Mouse (Mus musculus): ENCODE measurements at regions not wholly inside any gene's neighbourhood (a gene's known extent, or its start where the extent isn't known, plus 50 kb on each side); places are given as distances from the start of the nearest gene placed in this dataset.

DNA sequence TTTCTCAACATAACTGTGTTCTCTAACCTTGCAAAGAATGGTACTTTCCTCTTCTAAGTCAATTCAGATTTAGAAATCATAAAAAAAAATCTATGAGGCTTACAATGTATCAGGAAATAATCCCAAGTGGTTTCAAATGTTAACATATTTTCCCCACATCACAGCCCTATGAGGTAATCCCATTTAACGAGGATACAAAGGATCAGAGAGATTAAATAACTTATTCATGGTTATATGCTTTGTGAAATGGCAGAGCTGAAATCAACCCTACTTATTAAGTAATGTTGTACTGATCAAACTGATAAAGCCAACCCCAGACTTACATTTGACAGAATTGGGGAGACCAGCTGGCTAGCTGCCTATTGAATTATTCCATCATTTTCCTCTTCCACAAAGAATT, 614.4 kb downstream of the Ntrk3 start:
- no peak for DNase-seq (ENCODE audit: low read depth, low spot score)

DNA sequence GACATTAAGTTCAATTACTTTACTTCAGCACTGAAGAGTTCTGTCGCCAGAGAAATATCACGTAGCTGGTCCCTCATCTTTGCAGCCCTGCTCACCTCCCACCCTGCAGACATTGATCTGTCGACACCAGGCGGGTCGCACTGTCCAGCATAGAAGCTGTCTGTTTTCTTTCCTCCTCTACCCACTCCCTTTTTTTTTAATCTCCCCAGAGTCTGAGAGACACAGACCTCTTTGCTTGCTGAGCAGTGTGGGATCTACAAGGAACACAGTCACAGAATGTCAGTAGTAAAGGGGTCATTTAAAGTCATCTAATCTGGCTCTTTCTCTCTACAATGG, 616.7 kb downstream of the Ntrk3 start:
- no peak for DNase-seq (ENCODE audit: low read depth, low spot score)

DNA sequence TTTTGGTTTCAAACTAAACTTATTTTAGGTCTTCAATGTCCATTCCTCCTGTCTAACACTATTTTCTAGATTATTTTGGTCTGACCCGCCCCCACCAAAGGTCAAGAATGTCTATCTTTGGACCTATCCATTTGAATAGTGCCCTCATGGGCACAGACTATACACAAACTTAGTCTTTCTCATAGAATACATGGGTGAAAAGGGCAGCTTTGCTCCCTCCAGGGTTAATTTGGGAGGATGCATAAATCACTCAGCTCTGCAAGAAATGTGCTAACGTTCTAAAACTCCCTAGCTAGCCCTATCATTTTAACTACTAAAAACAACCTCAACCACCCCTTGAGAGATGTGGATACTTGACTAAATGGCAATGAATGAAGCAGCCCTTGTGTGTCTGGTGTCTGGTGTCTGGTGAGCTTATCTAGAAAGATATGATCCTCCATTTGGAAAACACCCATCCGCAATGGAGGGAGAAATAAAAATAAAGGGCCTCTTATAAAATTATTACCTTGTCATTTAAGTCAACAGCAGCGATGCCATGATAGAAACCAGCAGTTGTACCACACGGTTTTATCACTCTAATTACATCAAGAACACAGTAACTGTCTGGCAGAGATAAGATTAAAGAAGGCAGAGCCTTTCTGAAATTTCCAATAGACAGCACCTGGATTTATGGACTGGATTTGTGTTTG, 617.2 kb downstream of the Ntrk3 start:
- no peak for DNase-seq (ENCODE audit: low read depth, low spot score)

DNA sequence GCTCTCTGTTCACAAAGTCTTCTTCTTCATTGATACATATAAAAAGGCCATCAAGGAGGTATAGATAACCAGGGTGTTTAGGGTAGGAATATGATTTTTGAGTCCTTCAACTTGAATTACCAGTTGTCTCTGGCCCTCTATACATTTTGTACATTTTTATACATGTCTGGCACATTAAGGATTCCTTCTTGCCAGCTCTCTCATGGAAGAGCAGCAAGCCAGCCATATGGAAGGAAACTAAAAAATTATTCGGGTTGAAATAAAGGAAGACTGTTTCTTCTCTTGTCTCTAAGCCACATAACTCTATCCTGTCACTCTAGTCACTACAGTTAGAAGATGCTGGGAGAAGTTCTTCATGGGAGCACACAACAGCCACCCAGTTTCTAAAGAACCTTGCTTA, 618.0 kb downstream of the Ntrk3 start:
- no peak for DNase-seq (ENCODE audit: low read depth, low spot score)

DNA sequence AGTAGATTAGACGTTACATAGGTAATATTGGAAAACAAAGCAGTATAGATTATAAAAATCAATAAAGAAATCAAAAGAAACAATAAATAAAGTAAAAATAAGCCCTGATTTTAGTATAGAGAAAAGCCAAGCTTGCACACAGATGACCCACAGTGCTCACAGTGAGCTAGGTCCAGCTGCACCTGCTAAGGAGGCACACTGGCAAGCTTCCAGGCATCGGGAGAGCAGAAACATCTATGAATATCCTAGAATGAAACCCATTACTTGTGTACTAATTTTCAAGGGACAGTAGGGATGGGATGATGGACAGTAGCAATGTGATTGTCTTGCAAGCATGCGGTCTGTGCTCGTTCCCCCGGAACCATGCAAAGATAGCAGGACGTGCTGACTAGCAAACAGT, 626.5 kb downstream of the Ntrk3 start:
- DNase-seq (ENCODE audit: low read depth, low spot score), result no peak

DNA sequence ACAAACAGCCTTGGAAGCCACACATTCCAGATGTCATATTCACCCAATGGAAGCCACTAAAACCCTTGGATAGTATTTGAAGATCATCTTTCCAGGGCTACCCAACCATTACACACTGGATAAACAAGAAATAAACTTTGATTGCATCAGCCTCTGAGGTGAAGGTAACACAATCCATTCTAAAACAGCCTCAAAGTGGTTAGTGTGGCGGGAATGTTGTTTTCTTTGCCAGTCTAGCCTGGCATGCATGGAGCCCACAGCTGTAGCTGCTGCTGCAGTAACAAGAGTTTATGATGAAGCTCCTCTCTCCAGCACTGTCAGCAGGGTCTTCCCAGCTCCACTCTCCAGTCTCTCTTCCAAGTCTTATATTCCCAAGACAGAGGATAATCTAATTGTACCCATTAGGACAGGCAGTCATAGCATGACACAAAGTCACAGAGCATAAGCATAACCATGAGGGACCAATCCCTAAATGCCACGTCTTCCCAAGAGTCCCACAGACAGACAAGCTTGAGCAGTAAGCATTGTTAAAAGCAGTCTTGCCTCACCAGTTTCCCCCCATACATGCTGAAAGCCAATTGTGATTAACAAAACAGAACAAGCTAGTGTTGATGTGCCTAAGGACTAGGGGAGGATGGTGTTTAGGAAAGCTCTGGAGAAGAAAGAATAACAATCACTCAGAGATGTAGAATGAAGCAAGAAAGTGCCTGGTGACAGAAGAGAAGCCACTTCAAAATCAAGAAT, 634.1 kb downstream of the Ntrk3 start:
- DNase-seq (ENCODE audit: low read depth, low spot score), result no peak

DNA sequence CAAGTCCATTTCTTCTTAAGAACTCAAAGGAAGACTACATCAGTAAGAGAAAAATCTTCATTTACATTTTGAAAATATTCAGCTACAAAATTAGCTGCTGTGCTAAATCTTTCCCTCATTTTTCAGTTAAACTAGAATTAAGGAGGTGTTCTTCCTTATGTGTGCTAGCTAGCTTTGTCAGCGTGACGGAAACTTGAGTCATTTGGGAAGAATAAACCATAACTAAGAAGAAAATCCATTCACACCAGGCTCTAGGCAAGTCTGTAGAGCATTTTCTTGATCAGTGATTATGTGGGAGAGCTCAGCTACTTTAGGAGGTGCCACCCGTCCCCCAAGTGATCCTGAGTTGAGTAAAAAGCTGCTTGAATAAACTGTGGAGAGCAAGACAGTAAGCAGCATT, 635.4 kb downstream of the Ntrk3 start:
- DNase-seq (ENCODE audit: low read depth, low spot score), result no peak

DNA sequence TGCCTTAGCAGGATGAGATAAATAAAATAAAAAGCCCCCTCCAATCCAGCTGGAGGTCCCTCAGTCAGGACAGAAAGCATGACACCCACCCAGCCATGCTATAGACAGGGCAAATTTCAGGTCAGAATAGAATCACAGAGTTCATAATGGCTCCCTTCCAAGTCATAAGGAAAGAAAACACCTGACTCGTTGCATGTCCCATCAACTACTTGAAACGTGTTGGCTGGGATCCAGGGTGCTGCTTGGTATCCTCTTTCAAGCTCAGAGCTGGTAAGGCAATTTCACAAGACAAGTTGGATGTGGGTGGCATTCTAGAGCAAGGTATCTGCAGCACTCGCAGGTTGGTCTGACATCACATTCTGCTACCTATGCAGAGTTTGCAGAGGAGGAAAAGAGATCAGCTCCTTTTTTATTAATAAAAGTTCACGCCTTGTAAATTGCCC, 651.2 kb downstream of the Ntrk3 start:
- no peak for DNase-seq (ENCODE audit: low read depth, low spot score)

DNA sequence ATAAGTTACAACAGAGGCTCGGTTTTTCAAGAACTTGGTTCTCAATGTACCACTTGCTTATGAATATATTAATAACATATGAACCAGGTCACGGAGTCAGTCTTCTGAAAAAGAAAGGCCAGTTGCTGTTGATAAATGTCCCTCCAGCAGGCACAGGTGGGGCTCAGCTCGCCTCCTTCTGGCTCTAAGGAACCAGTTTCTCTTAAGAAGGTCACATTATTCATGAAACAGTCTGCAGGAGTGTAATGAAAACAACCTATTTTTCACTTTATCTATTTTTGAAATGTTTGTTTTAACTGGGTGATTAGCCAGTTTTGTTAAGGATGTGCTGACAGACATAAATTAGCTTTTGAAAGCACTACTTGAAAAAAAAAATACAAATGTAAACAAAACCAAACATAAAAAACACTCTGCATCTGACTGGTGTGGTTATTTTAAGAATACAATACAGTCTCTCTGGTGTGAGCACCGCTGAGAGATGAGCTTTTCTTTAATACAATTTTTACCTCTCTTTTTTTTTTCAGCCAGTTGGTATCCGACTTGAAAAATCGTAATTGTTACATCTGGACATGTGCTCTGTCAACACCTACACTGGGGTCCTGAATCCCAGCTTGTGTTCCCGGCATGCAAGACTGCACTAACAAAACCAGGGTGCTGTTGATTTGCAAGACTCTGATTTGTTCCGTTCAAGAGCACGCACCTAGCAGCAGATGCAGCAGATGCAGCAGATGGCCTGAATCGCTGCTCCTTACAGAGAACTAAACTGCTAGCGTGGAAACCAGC, 651.8 kb downstream of the Ntrk3 start:
- DNase-seq (ENCODE audit: low read depth, low spot score), result no peak

DNA sequence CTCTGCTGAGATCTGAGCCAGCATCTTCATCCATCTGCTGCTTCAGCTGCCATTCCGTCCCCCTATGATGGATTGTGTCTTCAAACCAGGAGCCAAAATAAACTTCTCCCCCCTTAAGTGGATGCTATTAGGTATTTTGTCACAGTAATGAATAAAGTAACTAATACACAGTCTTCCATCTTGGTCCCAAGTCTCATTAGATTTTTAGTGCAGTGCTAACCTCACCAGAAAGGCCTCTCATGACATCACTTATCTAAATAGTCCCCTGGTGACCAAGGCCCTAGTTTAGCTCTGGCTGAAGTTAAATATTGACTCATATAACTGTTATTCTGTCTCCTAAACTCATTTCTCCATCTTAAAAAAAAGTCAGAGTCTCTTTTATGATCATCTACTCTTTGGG, 658.1 kb downstream of the Ntrk3 start:
- DNase-seq (ENCODE audit: low read depth, low spot score), result no peak

DNA sequence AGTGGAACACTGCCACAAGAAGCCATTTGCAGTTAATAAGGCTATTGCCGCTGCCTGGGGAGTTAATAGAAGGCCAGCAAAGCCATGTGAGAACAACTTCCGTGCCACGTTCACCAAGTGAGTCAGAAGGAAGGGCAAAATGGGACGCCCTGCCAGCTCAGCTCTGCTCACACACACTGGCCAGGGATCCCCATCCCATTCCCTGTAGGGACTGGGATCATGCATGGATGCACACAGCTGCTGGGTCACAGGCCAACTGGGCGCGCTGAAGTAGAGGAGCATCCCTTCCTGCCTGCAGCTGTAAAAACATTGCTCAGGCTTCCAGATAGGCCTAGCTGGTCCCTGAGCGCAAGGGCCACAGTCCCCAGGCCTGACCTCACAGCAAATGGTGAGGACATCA, 666.7 kb downstream of the Ntrk3 start:
- DNase-seq (ENCODE audit: low read depth, low spot score), result no peak

DNA sequence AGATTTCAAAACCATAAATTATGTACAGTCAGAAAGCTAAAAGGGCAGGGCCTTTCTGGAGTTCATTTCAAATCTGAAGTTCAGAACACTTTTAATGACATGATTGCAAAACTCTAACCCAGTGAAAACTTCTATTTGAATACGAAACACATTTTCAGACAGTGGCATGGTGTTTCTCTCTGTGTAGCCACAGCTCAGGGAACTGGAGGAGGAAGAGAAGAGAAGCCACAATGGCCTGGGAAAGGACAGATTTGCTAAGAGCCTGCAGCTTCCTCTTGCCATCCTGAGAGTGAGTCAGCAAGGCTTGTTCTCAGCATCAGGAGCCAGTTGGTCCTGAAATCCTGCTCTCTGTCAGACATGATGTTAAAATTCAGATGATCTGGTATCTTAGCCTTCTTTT, 676.2 kb downstream of the Ntrk3 start:
- no peak for DNase-seq (ENCODE audit: low read depth, low spot score)

DNA sequence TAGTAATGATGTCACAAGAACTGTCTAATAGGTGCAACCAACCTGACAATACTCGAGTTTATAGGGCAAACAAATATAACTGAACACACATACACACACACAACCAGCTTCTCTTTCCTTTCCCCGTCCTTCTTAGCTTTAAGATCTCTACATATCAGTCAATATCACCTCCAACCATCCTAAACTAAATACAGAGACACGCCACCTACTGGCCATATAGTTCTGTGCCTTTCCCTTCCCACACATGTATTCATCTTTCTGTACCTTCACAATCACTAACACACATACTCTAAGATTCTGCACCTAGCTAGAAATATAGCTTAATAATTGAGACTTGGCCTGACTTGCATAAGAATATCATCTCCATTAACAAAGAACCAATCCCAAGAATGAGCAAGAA, 688.2 kb downstream of the Ntrk3 start:
- peak; percentile 9 for DNase-seq (ENCODE audit: low read depth, low spot score)

DNA sequence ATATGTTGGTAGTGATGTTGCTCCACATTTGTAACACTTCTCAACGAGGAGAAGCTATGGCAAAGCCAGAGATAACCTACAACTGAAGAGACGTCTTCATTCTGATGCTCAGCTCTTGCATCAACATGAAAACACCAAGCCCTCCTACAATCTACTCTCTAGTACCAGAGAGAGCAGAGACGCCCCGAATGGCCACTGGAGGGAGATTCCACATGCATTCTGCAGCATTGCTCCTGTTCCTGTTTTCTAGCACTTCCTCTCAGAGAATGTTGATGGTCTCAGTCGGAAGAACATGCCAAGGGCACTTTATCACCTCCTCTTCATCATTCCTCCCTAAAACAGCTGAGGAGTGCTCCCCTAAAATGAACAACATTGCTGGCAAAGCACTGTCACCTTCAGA, 692.4 kb downstream of the Ntrk3 start:
- peak; percentile 2 for DNase-seq (ENCODE audit: low read depth, low spot score)

DNA sequence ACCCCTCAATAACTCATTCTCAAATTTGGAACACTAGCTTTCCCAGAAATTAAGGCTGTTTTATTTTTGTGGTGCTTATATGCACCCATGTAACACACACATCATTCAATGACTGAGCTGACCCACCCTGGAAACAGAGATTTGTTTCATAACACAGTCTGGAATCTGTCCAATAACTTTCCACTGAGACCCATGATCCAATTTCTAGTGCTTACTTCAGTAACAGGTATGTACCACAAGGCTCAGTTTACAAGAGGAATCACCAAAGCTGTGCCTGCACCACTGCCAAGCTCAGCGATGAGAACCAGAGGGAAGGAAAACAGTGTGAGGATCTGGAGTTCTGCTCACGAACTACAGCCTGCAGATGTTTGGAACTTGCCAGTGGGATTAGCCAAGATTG, 706.8 kb downstream of the Ntrk3 start:
- DNase-seq (ENCODE audit: low read depth, low spot score), result no peak

DNA sequence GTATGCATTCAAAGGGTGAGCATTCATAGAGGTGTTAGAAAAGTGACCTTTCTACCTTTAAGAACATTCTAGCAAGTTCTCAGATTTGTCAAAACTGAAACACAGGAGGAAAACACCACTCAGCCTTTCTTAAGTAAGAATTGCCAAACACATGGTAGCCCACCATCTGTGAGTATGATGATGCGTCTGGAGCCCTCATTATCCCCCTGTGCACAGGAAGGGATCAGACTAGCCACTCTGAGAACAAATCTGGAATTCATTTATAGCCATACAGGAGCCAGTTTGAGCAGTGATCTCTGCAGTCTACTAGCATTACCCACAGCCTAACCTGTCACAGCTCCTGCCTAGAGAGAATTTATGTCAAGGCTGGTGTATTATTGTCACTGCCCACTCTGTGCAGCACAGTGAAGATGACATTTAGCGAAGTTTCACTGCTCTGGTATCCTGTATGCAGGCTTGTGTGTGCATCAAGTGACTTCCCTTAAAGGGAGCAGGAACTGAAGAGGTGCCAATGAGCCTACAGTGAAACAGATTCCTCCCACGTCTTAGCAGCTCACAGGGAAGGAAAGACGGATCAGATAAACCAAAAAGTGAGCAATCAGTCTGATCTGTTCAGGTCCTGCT, 710.7 kb downstream of the Ntrk3 start:
- DNase-seq (ENCODE audit: low read depth, low spot score), result no peak

DNA sequence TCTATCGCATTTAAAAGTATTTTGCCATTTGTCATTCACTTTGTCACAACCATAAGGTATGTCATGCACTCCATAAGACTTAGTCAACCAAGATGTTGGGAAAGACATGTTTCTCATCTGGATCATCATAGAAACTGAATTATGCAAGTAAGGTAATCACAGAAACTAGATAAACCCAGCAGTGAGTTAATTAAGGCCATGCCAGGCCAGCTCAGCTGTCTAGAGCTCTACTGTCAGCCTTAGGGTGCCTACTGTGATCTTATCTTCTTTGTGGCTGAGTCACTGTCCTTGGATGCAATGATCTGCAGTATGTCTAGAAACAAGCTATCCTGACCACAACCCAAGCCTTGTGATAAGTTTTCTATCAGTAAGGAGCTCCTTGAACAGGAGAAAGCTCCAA, 714.2 kb downstream of the Ntrk3 start:
- DNase-seq (ENCODE audit: low read depth, low spot score), result no peak

DNA sequence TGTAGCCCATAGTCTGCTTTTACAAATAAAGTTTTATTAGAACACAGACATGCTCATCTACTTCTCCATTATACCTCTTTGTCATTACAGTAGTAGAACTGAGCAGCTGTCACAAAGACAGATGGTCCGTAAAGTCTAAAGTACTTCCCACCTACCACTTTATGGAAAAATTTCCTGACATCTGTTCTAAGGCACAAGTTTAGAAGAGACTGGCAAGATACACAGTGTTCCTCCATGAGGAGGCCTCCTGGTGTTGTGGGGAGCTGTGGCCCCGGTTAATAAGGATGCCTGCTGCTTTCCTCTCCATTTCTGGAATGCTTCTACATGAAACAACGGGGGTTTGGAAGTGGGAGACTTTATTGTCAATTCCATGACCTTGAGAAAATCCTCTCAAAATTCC, 714.7 kb downstream of the Ntrk3 start:
- no peak for DNase-seq (ENCODE audit: low read depth, low spot score)

DNA sequence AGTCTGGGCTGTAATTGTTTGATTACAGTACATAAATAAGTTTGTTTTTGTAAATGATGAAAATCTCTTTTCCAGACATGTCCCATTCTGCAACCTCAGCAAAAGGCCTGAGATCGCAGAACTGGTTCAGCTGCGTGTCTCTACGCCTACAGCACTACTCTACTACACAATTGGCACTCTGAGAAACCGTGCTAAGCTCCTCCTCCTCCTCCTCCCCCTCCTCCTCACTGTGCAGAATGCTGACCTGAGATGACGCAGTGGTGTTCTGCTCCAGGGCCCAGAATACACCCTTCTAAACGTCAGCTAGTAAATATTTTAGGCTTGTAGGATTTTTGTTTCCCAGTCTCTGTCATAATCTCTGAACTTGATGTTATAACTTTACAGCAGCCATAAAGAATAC, 724.2 kb downstream of the Ntrk3 start:
- no peak for DNase-seq (ENCODE audit: low read depth, low spot score)

DNA sequence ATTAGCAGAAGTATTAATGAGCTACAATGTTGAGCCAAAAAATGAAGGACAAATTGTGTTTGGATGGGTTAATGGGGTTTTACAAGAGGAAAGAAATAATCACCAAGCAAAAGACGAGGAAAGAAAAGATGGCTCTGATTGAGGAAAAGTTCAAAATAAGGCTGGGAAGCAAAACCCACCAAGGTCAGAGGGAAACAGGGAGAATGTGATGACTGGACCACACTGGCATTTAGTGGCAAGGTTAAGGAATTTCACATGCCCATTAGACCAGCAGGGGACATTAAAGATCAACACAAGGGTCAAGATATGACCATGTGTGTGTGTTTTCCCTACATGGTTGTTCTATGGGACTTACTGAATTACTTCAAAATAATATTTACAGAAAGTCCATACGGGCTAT, 734.7 kb downstream of the Ntrk3 start:
- no peak for DNase-seq (ENCODE audit: low read depth, low spot score)

DNA sequence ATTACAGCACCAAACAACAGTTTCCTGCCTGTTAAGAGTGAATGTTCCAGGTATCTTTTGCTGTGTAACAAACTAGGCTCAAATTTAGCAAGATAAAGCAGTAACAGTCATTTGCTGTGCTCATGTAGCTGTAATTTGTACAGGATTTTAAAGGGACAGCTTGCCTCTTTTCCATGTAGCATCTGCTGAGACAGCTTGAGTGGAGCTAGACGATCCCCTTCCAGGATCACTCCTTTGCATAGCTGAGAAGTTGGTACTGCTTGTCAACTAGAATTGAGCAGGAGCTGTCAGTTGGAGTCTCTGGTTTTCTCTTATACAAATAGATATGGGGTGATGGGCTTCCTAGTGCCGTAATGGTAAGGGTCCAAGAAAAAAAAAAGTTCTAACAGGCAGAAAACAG, 744.0 kb downstream of the Ntrk3 start:
- DNase-seq (ENCODE audit: low read depth, low spot score), result no peak

DNA sequence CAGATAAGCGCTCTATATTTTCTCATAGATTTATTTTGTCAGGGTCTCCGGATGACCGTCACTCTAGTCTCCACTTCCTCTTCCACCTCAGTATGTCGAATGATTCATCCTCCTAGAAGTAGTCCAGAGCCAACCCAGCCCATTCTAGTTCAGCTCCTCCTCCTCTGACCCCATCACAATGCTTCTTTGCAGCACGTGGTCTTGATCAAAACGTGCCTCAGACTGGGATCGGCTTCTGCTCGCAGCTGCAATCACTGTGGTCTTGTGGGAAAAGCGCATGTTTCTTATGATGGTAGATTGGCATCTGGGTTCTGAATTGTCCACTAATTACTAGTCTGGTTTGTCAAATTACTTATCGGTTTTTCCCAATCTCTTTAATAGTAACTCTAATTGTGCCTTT, 747.7 kb downstream of the Ntrk3 start:
- DNase-seq (ENCODE audit: low read depth, low spot score), result no peak
